Mouse (Mus musculus): ENCODE results near the gene Dicer1.

GRCm38 (mm10) chr12:104777603-104778002, 25.9 kb upstream of the Dicer1 start:
- TF ChIP-seq POLR2A (IDR thresholded peaks at IDR 0.05; ENCODE audit: borderline replicate concordance, extremely low read depth, insufficient read depth, insufficient read length, poor library complexity, severe bottlenecking) (no peak), CTCF (IDR thresholded peaks at IDR 0.05; ENCODE audit: borderline replicate concordance, extremely low read depth, insufficient read depth, insufficient read length) (no peak)
